Mouse (Mus musculus) T-helper 17 cell (primary cell): ENCODE results near the gene Zfp12.
"Not testable (repeated sequence)": the region's sequence is repeated elsewhere in the genome, so short reads cannot be mapped to it uniquely, and the experiment has no call there.

Experiments used
- in situ Hi-C, 2 experiments: fragments of 300-600 bp; cut with MboI, MseI; formaldehyde crosslinking; loops; 1 replicate in 1 of 2; 2 replicates in 1 of 2; pipeline ENCODE4 v1.15.1; 2025; ENCODE audit warnings: high pct_unique_total_duplicates in 2 of 2

Gene Zfp12

GRCm38 (mm10) chr5:143235028-143235693 is at the start of gene Zfp12:
Gene Zfp12, plus strand, starts transcription at chr5:143235163.
- in situ Hi-C loops, result no loop called here

GRCm38 (mm10) chr5:143188014-143188413 is 46.9 kb upstream of the Zfp12 start:
- in situ Hi-C loops, result not testable (repeated sequence)

- in situ Hi-C loops, result no loop called here
Measured at GRCm38 (mm10) chr5:143192806-143193205, 42.2 kb upstream of the Zfp12 start.

GRCm38 (mm10) chr5:143194747-143195146 is 40.2 kb upstream of the Zfp12 start:
- in situ Hi-C loops, result not testable (repeated sequence)

GRCm38 (mm10) chr5:143195166-143195565 is 39.8 kb upstream of the Zfp12 start:
- in situ Hi-C loops, result no loop called here

- in situ Hi-C loops, result no loop called here
Measured at GRCm38 (mm10) chr5:143196506-143196905, 38.5 kb upstream of the Zfp12 start.

GRCm38 (mm10) chr5:143205015-143205414 is 29.9 kb upstream of the Zfp12 start:
- in situ Hi-C loops, result no loop called here

GRCm38 (mm10) chr5:143213832-143214231 is 21.1 kb upstream of the Zfp12 start:
- in situ Hi-C loops, result no loop called here

- in situ Hi-C loops, result loop anchor here in 1 of 2 experiments (10.0 kb wide), 1 partner anchor 1406 kb away; no protein-coding TSS in a partner anchor
Measured at GRCm38 (mm10) chr5:143220996-143221395, 14.0 kb upstream of the Zfp12 start.

- in situ Hi-C loops, result loop anchor here in 1 of 2 experiments (10.0 kb wide), 1 partner anchor 1407 kb away; no protein-coding TSS in a partner anchor
Measured at GRCm38 (mm10) chr5:143222287-143222686, 12.7 kb upstream of the Zfp12 start.

GRCm38 (mm10) chr5:143226790-143227189 is 8.2 kb upstream of the Zfp12 start, which contains the start of gene Spdye4a:
Gene Spdye4a, minus strand, starts transcription at chr5:143226890.
- in situ Hi-C loops, result loop anchor here in 1 of 2 experiments (10.0 kb wide), 1 partner anchor 1412 kb away; no protein-coding TSS in a partner anchor

GRCm38 (mm10) chr5:143236036-143236435 is 1.1 kb downstream of the Zfp12 start:
- in situ Hi-C loops, result no loop called here

- in situ Hi-C loops, result no loop called here
Measured at GRCm38 (mm10) chr5:143244926-143245325, 10.0 kb downstream of the Zfp12 start.

- in situ Hi-C loops, result no loop called here
Measured at GRCm38 (mm10) chr5:143252039-143252438, 17.1 kb downstream of the Zfp12 start.

GRCm38 (mm10) chr5:143252791-143253185 is 17.8 kb downstream of the Zfp12 start:
- in situ Hi-C loops, result no loop called here

- in situ Hi-C loops, result no loop called here
Measured at GRCm38 (mm10) chr5:143253186-143253880, 18.4 kb downstream of the Zfp12 start.

GRCm38 (mm10) chr5:143253881-143254486 is 19.0 kb downstream of the Zfp12 start:
- in situ Hi-C loops, result no loop called here

- in situ Hi-C loops, result no loop called here
Measured at GRCm38 (mm10) chr5:143254487-143255130, 19.6 kb downstream of the Zfp12 start.

- in situ Hi-C loops, result no loop called here
Measured at GRCm38 (mm10) chr5:143255131-143255519, 20.2 kb downstream of the Zfp12 start.

- in situ Hi-C loops, result no loop called here
Measured at GRCm38 (mm10) chr5:143255802-143256201, 20.8 kb downstream of the Zfp12 start.

- in situ Hi-C loops, result no loop called here
Measured at GRCm38 (mm10) chr5:143261636-143262035, 26.7 kb downstream of the Zfp12 start.

GRCm38 (mm10) chr5:143264689-143265088 is 29.7 kb downstream of the Zfp12 start:
- in situ Hi-C loops, result no loop called here
